Mouse (Mus musculus): ENCODE data around the gene Ube2d1.
A peak's percentile ranks its signal among the peaks of the same experiment; 100 is the strongest.

The Ube2d1 gene

GRCm38 (mm10) chr10:71218228-71218892 lies 66.7 kb downstream of the Ube2d1 start:
- DNase-seq = peak; percentile 92 to 94

- no peak for DNase-seq
These were observed 69.1 kb downstream of the Ube2d1 start for GRCm38 (mm10) chr10:71215996-71216395.
